Mouse (Mus musculus) CD4-positive helper T cell, adult 2 months (primary cell): ENCODE data around the gene Minpp1.
"Not testable (repeated sequence)": the region's sequence is repeated elsewhere in the genome, so short reads cannot be mapped to it uniquely, and the experiment has no call there.

ENCODE experiments used
- DNase-seq: peaks from one replicate; pipeline ENCODE4 v3.0.0-alpha.2; 2012; ENCODE audit warnings: low read depth, missing footprints, low spot score

Gene Minpp1

GRCm38 (mm10) chr19:32485681-32486105 is at the start of gene Minpp1:
TSS of gene Minpp1 (plus strand) at chr19:32485769.
- DNase-seq: peak; percentile 90

- DNase-seq: no peak
Observed at GRCm38 (mm10) chr19:32439356-32439755, 46.2 kb upstream of the Minpp1 start.

- DNase-seq: peak; percentile 49
Observed at GRCm38 (mm10) chr19:32441568-32441967, 44.0 kb upstream of the Minpp1 start.

GRCm38 (mm10) chr19:32448931-32449330 is 36.6 kb upstream of the Minpp1 start:
- no peak for DNase-seq

- DNase-seq: no peak
Observed at GRCm38 (mm10) chr19:32452231-32452630, 33.3 kb upstream of the Minpp1 start.

- no peak for DNase-seq
Observed at GRCm38 (mm10) chr19:32456744-32457143, 28.8 kb upstream of the Minpp1 start.

- DNase-seq: not testable (repeated sequence)
Observed at GRCm38 (mm10) chr19:32457631-32458030, 27.9 kb upstream of the Minpp1 start.

- DNase-seq: no peak
Observed at GRCm38 (mm10) chr19:32463037-32463436, 22.5 kb upstream of the Minpp1 start.

GRCm38 (mm10) chr19:32465228-32465627 is 20.3 kb upstream of the Minpp1 start:
- DNase-seq: peak; percentile 84

GRCm38 (mm10) chr19:32466478-32466877 is 19.1 kb upstream of the Minpp1 start, which contains the start of gene Rpl9-ps6:
TSS of gene Rpl9-ps6 (minus strand) at chr19:32466578.
- no peak for DNase-seq

GRCm38 (mm10) chr19:32467325-32467724 is 18.2 kb upstream of the Minpp1 start:
- no peak for DNase-seq

GRCm38 (mm10) chr19:32470059-32470497 is 15.5 kb upstream of the Minpp1 start:
- peak; percentile 71 for DNase-seq

GRCm38 (mm10) chr19:32470570-32471263 is 14.9 kb upstream of the Minpp1 start:
- no peak for DNase-seq

GRCm38 (mm10) chr19:32476016-32476711 is 9.4 kb upstream of the Minpp1 start:
- no peak for DNase-seq

- no peak for DNase-seq
Observed at GRCm38 (mm10) chr19:32476712-32477052, 8.9 kb upstream of the Minpp1 start.

GRCm38 (mm10) chr19:32480255-32480654 is 5.3 kb upstream of the Minpp1 start:
- no peak for DNase-seq

- no peak for DNase-seq
Observed at GRCm38 (mm10) chr19:32480791-32481442, 4.7 kb upstream of the Minpp1 start.

GRCm38 (mm10) chr19:32481511-32481910 is 4.1 kb upstream of the Minpp1 start:
- DNase-seq: no peak

- peak; percentile 7 for DNase-seq
Observed at GRCm38 (mm10) chr19:32484941-32485660, 468 bp upstream of the Minpp1 start.

- DNase-seq: peak; percentile 70
Observed at GRCm38 (mm10) chr19:32486106-32486724, 646 bp downstream of the Minpp1 start.

GRCm38 (mm10) chr19:32487595-32488255 is 2.2 kb downstream of the Minpp1 start:
- no peak for DNase-seq
